Mouse (Mus musculus): ENCODE measurements at regions not wholly inside any gene's neighbourhood (a gene's known extent, or its start where the extent isn't known, plus 50 kb on each side); places are given as distances from the start of the nearest gene placed in this dataset.
"Not testable (repeated sequence)": the region's sequence is repeated elsewhere in the genome, so short reads cannot be mapped to it uniquely, and the experiment has no call there.

- TF ChIP-seq CTCF, POLR2A (IDR thresholded peaks at IDR 0.05; ENCODE audit: extremely low read depth, insufficient read depth, low read length): not testable (repeated sequence)
Measured at GRCm38 (mm10) chr12:8098395-8098794, 109.5 kb upstream of the Ldah start.

Measured in cortical plate, adult 2 months (tissue).